Mouse (Mus musculus) thymus, postnatal 36 days (tissue): Measurements from ENCODE around the gene BC028528.
"Not testable (repeated sequence)": the region's sequence is repeated elsewhere in the genome, so short reads cannot be mapped to it uniquely, and the experiment has no call there.

Experiments used
- DNase-seq, 2 experiments: peaks; one replicate each; pipeline ENCODE4 v3.0.0; 2022; ENCODE audit warnings: mixed read lengths in 2 of 2

The BC028528 gene

DNA sequence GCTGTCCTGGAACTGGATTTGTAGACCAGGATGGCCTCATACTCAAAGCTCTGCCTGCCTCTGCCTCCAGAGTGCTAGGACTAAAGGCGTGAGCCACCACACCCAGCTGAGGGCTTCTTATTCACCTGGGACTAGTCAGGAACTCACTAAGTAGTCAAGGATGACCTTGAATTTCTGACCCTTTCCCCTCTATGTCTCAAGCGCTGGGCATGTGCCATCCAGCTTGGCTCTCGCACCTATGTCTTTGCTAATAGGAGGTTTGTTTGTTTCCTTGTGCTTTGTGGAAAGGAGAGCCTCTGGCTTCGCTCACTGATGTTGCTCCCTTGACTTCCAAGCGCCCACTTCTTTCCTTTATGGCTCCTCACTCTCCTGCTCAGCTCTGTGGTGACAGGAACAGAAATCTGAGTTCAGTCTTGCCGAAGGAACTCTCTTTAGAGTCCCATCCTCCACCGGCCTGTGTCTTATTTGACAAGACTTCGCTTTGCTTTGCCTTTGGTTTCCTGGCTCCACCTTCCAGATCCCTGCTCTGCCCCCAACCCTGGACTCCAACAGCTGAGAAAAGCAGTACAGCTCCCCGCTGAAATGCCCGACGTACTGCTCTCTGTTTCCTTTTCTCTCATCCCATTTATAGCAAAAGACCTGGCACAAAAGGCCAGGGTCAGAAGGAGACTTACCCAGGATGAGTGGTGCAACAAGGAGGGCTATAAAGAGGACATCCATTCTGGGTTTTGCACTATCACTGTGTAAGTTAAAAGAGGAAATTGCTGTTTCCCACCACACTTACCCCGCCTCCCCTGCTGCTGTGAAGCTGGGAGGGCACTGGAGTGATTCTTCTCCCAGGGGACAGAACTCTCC lies at the start of gene BC028528:
Gene BC028528, minus strand, starts transcription at position 795 of the 855 bp plus-strand sequence.
- no peak for DNase-seq

- peak; percentile 22 to 36 for DNase-seq
These were observed 47.0 kb upstream of the BC028528 start for GRCm38 (mm10) chr3:95938835-95939234.

DNA sequence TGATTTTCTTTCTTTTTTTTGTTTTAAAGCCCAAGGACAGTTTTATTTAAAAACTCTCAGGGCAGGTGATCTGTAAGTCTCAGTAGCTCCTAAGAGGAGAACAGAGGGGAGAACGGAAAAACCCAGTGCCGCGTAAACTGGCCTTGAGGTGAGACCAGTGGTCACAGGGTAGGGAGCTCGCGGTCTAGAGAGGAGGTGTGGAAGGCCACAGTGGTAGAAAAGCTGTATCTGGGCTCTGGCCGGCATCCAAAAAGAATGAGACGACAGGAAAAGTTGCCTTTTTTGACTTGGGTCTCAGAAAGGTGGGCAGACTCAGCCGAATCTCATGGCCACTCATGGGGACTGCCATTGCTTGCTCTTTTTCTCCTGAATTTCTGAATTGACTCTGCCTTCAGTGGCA lies 46.4 kb upstream of the BC028528 start:
- no peak for DNase-seq

DNA sequence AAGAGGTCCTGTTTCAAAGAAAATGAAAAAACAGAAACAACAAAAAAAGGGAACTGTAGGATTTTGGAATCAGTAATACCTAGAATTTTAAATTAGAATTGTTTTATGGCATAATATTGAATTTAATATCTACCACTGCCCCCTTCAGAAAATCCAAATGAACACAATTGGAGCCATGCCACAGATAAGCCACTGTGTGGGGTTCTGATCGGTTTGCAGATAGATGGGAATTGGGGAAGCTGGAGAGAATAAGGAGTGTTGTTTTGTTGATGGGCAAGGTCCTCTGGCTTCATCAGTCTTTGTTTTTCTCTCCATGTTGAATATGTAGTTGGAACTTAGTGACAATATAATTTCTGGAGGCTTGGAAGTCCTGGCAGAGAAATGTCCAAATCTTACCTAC lies 42.6 kb upstream of the BC028528 start:
- no peak for DNase-seq

DNA sequence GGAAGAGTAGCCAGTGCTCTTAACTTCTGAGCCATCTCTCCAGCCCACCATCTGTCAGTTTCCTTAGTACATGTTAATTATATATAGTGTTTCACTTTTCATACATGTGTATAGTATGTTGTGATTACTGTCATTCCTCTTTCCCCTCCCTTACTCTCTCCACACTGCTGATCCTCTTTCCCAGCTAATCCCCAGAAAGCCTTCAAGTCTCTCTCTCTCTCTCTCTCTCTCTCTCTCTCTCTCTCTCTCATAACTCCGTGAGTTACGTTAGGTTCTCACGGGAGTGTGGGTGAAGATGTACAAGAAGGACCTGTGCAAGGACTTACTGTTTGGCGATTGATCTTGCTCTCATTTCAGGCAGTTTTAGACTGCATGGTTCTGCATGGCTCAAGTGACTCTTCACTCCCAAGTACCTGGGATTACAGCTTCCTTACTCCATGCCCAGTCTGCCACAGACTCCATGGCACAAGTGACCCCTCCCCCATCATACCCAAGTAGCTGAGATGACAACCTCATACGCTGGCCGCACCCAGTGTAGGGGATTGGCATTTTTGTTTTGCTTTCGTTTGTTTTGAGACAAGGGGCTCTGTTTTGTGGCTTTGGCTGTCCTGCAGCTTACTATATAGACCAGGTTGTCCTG lies 41.4 kb upstream of the BC028528 start:
- DNase-seq: no peak

DNA sequence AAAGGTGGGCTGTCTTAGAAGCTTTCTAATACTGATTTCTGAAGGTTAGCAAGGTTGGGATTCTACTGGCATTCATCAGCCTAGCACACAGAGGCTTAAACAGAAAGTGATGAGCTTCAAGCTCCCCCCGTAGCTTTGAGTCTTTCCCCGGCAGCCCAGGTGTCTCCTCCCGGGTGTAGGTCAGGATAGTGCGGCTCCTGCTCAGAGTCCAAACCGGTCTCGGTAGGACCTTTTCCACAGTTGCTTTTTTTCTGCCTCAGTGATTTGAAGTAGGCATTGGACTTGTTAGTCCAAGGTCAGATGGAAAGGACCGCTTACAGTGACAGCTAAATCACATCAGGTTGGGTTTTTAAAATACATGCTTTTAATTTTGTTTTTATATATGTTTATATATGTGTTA lies 40.8 kb upstream of the BC028528 start:
- DNase-seq: no peak

DNA sequence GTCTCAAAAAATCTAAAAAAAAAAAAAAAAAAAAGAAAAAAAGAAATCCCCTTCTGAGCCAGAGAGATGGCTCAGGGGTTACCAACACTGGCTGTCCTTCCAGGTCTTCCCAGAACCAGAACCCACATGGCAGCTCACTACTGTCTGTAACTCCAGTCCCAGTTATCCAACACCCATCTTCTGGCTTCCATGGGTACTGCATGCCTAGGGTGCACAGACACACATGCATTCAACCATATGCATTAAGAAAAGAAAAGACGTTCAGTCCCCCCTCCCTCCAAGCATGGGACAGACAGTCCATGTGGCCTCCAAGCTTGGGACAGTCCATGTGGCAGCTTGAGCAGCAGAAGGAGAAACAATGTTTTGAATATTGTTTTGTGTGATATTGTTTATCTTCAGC lies 40.4 kb upstream of the BC028528 start:
- DNase-seq: no peak

GRCm38 (mm10) chr3:95931471-95931870 lies 39.7 kb upstream of the BC028528 start:
- DNase-seq: no peak

DNA sequence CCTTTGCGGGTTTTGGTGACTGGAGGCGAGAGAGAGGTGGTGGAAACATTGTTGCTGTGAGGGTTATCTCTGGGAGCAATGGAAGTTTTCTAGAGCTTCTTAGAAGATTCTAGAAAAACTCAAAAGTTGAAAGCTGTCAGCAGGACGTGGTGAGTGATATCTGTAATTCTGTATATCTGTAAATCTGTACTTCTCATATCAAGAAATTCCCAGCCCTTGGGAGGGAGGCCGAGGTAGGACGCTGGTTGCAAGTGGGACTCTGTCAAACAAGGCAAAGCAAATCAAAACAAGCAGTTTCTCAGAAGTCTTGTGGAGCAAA lies 38.6 kb upstream of the BC028528 start:
- peak in 1 of 2 experiments; percentile 35 for DNase-seq

DNA sequence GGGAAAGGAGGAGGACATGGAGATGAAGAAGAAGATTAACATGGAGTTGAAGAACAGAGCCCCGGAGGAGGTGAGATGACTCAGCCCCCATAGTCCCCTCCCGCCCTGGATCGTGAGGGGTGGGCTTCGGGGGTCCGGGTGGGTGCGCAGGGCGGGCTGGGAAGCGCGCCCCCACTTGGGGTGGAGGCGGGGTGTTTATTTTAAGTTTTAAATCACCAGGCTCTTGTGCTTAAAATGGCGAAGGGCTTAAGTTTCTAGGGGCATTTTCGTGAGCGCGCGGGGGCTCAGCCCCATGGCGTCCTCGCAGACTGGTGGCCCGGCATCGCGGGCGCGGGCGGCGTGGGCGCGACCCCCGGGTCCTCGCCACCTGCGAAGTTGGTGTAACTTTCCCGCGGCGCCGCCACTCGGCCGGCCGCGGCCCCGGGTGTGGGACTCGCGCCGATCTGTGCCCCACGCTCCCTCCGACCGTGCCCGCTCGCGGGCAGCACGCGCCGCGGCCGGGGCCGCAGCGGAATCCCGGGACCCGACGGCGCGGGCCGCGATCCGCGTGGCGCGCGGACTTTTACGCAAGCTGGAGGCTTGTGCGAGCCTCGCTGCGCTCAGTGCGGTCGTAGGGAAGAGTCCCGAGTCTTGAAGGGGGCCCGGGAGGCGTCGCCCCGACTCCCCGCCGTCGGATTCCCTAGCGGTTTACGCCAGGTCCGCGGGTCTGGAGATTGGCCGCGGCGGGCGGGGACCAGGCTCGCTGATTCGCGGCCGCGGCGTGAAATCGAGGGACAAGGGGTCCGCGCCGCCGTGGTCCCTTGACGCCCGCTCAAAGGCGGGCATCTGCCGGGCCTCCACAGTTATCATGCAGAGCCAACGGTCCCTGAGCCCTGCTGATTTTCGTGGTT lies 38.0 kb upstream of the BC028528 start:
- DNase-seq: peak; percentile 61 to 69

- peak; percentile 97 to 98 for DNase-seq
These were observed 37.1 kb upstream of the BC028528 start, which contains the start of gene Anp32e for GRCm38 (mm10) chr3:95928658-95929503. Gene Anp32e (plus strand): TSS chr3:95929246.

- DNase-seq: no peak
These were observed 36.5 kb upstream of the BC028528 start for GRCm38 (mm10) chr3:95928261-95928657.

GRCm38 (mm10) chr3:95925087-95925486 lies 33.3 kb upstream of the BC028528 start:
- DNase-seq: no peak

DNA sequence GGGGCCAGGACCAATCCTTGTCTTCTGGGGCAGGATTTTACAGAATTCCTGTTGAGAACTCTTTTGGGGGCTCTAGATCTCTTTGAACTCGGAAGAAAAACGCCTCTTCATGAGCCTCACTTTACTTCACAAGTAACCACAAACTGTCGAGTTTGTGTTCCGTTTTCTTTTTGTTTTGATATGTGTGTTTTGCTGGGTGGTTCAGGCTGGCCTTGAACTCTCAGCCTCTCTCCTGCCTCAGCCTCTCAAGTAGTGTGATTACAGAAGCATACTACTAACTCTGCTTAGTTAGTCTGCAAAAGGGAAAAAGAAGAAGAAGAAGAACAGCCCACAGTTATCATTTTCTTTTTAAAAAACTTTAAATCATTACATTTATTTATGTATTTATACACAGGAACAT lies 32.4 kb upstream of the BC028528 start:
- DNase-seq: peak; percentile 19 to 49

DNA sequence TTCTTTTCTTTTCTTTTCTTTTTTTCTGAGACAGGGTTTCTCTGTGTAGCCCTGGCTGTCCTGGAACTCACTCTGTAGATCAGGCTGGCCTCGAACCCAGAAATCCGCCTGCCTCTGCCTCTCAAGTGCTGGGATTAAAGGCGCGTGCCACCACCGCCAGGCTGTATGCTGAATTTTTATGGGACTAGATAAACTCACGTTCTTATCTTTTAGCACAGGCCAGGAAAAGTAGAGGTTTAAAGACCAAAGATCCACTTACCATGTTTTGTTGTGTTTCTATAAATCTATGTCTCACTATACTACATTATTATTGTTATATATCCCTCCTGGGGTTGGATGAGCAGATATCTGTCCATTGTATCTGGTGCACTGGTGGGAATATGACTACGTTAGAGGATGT lies 31.6 kb upstream of the BC028528 start:
- not testable (repeated sequence) for DNase-seq

DNA sequence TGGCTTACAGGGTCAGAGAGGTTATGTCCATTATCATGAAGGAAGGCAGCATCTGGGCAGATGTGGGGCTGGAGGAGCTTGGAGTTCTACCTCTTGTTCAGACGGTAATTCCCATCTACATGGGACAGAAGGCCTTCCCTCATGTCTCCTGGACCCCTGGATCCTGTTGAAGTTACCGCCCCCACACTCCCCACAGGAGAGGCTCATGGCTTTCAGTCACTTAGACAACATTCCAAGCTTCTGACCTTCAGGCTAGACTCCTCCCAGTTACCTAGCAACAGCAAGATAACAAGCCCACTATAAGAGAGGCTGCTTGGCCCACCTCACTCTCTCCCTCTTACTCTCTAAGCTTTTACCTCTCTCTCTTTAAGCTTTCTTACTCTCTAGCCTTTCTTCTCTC lies 28.7 kb upstream of the BC028528 start:
- DNase-seq: not testable (repeated sequence)

DNA sequence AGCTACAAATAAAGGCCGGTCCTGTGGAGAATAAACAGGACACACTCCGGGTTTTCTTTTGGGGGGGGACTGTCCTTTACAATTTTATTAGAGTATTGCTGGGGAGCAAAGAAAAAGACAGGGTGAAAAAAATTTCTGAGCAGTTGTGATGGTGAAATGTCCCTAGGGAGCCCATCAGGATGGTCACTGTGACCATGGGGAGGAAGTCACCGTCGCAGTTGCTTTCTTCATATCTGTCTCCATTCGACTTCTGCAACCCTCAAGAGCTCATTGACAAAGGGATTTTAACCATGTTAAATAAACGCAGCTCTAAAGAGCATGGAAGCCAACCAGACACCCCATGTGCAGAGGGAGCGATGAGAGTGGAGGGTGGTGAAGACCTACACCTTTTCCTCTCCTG lies 25.0 kb upstream of the BC028528 start:
- no peak for DNase-seq

- DNase-seq: no peak
These were observed 22.9 kb upstream of the BC028528 start for GRCm38 (mm10) chr3:95914706-95915105.

DNA sequence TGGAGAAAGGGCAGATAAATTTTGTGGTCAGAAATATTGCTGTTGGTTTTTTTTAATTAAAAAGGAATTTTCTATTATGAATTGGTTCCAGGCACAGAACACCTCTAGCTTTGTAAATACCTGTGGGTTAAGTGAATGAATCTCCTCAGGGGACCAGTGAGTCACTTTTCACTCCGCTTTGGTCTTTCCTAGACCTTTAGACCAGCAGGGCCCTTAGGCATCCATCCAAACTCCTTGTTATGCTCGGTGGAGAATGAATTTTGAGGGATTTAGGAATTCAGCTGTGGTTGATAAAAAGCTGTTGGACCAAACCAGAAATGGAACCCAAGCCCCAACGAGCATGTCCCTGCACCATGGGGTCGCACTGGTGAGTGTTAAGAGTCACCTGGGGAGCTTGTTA lies 15.8 kb upstream of the BC028528 start:
- no peak for DNase-seq

DNA sequence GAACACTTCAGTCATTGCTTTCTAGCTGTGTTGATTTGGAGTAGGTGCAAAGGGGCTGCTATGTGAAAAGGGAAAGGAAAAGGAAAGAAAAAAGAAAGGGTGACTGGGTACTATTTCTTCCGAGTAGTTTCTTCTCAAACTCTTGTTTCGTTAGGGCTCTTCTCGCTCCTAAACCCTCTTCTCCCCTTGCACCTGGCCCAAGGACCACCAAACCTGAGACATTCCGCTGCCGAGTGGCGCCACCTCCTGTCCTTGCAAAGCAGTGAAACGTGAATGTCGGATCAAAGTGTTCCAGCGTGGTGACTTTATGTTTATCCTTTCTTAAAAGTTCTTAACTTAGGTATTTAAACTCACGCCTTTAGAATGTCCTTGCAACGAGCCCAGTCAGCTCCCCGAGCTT lies 15.1 kb upstream of the BC028528 start:
- peak; percentile 80 to 81 for DNase-seq

GRCm38 (mm10) chr3:95905940-95906492 lies 14.2 kb upstream of the BC028528 start:
- DNase-seq: peak; percentile 58 to 62
